Mouse (Mus musculus): ENCODE measurements around the gene Clrn2. TPM values are rescaled to one million over a fixed set of nuclear protein-coding genes. Genes with fewer than 3 reads are reported as not detected.

Clrn2 gene
- 0.39 TPM in 1 of 2 replicates, not detected in the other for polyA plus RNA-seq (2014; fragmentation: Nextera tagmentation; extraction: Ambion mirVana)

GRCm38 (mm10) chr5:45453451-45453850, at the start of gene Clrn2:
Gene Clrn2 (plus strand): TSS chr5:45453751.
- Histone ChIP-seq H3K36me3 (ENCODE audit: control insufficient read depth, insufficient read depth, low read length) (no peaks in the 10 kb centered on the region), H3K4me2 (ENCODE audit: low read depth, low read length, severe bottlenecking) (no peak within 1 kb of the TSS), H3K4me3 (ENCODE audit: low read depth, low read length) (no peak within 1 kb of the TSS), H3K27me3 (ENCODE audit: control insufficient read depth, insufficient read depth, low read length) (no peaks in the 10 kb centered on the region), H3K9ac (ENCODE audit: low read length) (no peak within 1 kb of the TSS), H3K4me1 (replicated peaks; ENCODE audit: control insufficient read depth, insufficient read depth, low read length) (no peaks in the 10 kb centered on the region; the same call in 1 of the 2 replicates), H3K9me3 (ENCODE audit: control insufficient read depth, low read length) (no peaks in the 10 kb centered on the region), H3K27ac (ENCODE audit: low read depth, low read length) (no peak within 1 kb of the TSS)
- ATAC-seq (replicated peaks; ENCODE audit: low FRiP score): no peak
- 79% methylated on average over 6 of the region's 6 CpGs for WGBS
- DNase-seq (ENCODE audit: low spot score): no peak

GRCm38 (mm10) chr5:45406129-45406528, 47.4 kb upstream of the Clrn2 start:
- WGBS: 76% methylated on average over 2 of the region's 2 CpGs
- no peak for ATAC-seq (replicated peaks; ENCODE audit: low FRiP score)
- Histone ChIP-seq H3K36me3 (ENCODE audit: control insufficient read depth, insufficient read depth, low read length) (no peaks in the 10 kb centered on the region), H3K27ac (ENCODE audit: low read depth, low read length) (no peak overlapping the region), H3K4me3 (ENCODE audit: low read depth, low read length) (no peak overlapping the region), H3K9me3 (ENCODE audit: control insufficient read depth, low read length) (no peaks in the 10 kb centered on the region), H3K27me3 (ENCODE audit: control insufficient read depth, insufficient read depth, low read length) (no peaks in the 10 kb centered on the region), H3K9ac (ENCODE audit: low read length) (no peak overlapping the region), H3K4me1 (replicated peaks; ENCODE audit: control insufficient read depth, insufficient read depth, low read length) (no peaks in the 10 kb centered on the region), H3K4me2 (ENCODE audit: low read depth, low read length, severe bottlenecking) (no peak overlapping the region)
- no peak for DNase-seq (ENCODE audit: low spot score)

- DNase-seq (ENCODE audit: low spot score) (no peak), ATAC-seq (replicated peaks; ENCODE audit: low FRiP score) (no peak)
- H3K27me3 ChIP-seq (ENCODE audit: control insufficient read depth, insufficient read depth, low read length): no peaks in the 10 kb centered on the region
- no peak overlapping the region for H3K9ac ChIP-seq (ENCODE audit: low read length)
- no peaks in the 10 kb centered on the region for H3K4me1 ChIP-seq (replicated peaks; ENCODE audit: control insufficient read depth, insufficient read depth, low read length)
- no peak overlapping the region for H3K27ac ChIP-seq (ENCODE audit: low read depth, low read length)
- no peak overlapping the region for H3K4me3 ChIP-seq (ENCODE audit: low read depth, low read length)
- no peaks in the 10 kb centered on the region for H3K36me3 ChIP-seq (ENCODE audit: control insufficient read depth, insufficient read depth, low read length)
- H3K9me3 ChIP-seq (ENCODE audit: control insufficient read depth, low read length): no peaks in the 10 kb centered on the region
- H3K4me2 ChIP-seq (ENCODE audit: low read depth, low read length, severe bottlenecking): no peak overlapping the region
- 92% methylated on average over 3 of the region's 3 CpGs for WGBS
Observed at GRCm38 (mm10) chr5:45416478-45416877, 37.1 kb upstream of the Clrn2 start.

- WGBS: 74% methylated on average over 3 of the region's 3 CpGs
Observed at GRCm38 (mm10) chr5:45417859-45418443, 35.6 kb upstream of the Clrn2 start.

GRCm38 (mm10) chr5:45419841-45420638, 33.5 kb upstream of the Clrn2 start:
- DNase-seq (ENCODE audit: low spot score) (peak; percentile 56), ATAC-seq (replicated peaks; ENCODE audit: low FRiP score) (peak; percentile 37; the same call in 1 of the 2 replicates)
- H3K9ac ChIP-seq (ENCODE audit: low read length): no peak overlapping the region
- H3K4me3 ChIP-seq (ENCODE audit: low read depth, low read length): no peak overlapping the region
- H3K9me3 ChIP-seq (ENCODE audit: control insufficient read depth, low read length): no peaks in the 10 kb centered on the region
- no peak overlapping the region for H3K4me2 ChIP-seq (ENCODE audit: low read depth, low read length, severe bottlenecking)
- H3K27me3 ChIP-seq (ENCODE audit: control insufficient read depth, insufficient read depth, low read length): no peaks in the 10 kb centered on the region
- WGBS: 77% methylated on average over 8 of the region's 10 CpGs
- H3K36me3 ChIP-seq (ENCODE audit: control insufficient read depth, insufficient read depth, low read length): no peaks in the 10 kb centered on the region
- H3K27ac ChIP-seq (ENCODE audit: low read depth, low read length): no peak overlapping the region
- H3K4me1 ChIP-seq (replicated peaks; ENCODE audit: control insufficient read depth, insufficient read depth, low read length): no peaks in the 10 kb centered on the region

More at GRCm38 (mm10) chr5:45417859-45418443, 35.6 kb upstream of the Clrn2 start:
- H3K4me3 ChIP-seq (ENCODE audit: low read depth, low read length): no peak overlapping the region
- no peak overlapping the region for H3K9ac ChIP-seq (ENCODE audit: low read length)
- H3K4me1 ChIP-seq (replicated peaks; ENCODE audit: control insufficient read depth, insufficient read depth, low read length): no peaks in the 10 kb centered on the region
- no peak overlapping the region for H3K27ac ChIP-seq (ENCODE audit: low read depth, low read length)
- no peak for DNase-seq (ENCODE audit: low spot score)
- ATAC-seq (replicated peaks; ENCODE audit: low FRiP score): no peak
- no peak overlapping the region for H3K4me2 ChIP-seq (ENCODE audit: low read depth, low read length, severe bottlenecking)
- no peaks in the 10 kb centered on the region for H3K36me3 ChIP-seq (ENCODE audit: control insufficient read depth, insufficient read depth, low read length)
- H3K27me3 ChIP-seq (ENCODE audit: control insufficient read depth, insufficient read depth, low read length): no peaks in the 10 kb centered on the region
- H3K9me3 ChIP-seq (ENCODE audit: control insufficient read depth, low read length): no peaks in the 10 kb centered on the region

GRCm38 (mm10) chr5:45421881-45422844, 31.4 kb upstream of the Clrn2 start:
- no peak for DNase-seq (ENCODE audit: low spot score)
- H3K36me3 ChIP-seq (ENCODE audit: control insufficient read depth, insufficient read depth, low read length): no peaks in the 10 kb centered on the region
- 75% methylated on average over 12 of the region's 12 CpGs for WGBS

GRCm38 (mm10) chr5:45424021-45424886, 29.3 kb upstream of the Clrn2 start:
- Histone ChIP-seq H3K27me3 (ENCODE audit: control insufficient read depth, insufficient read depth, low read length) (no peaks in the 10 kb centered on the region), H3K36me3 (ENCODE audit: control insufficient read depth, insufficient read depth, low read length) (no peaks in the 10 kb centered on the region), H3K9ac (ENCODE audit: low read length) (no peak overlapping the region), H3K4me3 (ENCODE audit: low read depth, low read length) (no peak overlapping the region), H3K4me1 (replicated peaks; ENCODE audit: control insufficient read depth, insufficient read depth, low read length) (no peaks in the 10 kb centered on the region), H3K27ac (ENCODE audit: low read depth, low read length) (no peak overlapping the region), H3K4me2 (ENCODE audit: low read depth, low read length, severe bottlenecking) (no peak overlapping the region), H3K9me3 (ENCODE audit: control insufficient read depth, low read length) (no peaks in the 10 kb centered on the region)
- DNase-seq (ENCODE audit: low spot score) (peak; percentile 73), ATAC-seq (replicated peaks; ENCODE audit: low FRiP score) (peak; percentile 88)
- WGBS: 46% methylated on average over 8 of the region's 8 CpGs

More at GRCm38 (mm10) chr5:45421881-45422844, 31.4 kb upstream of the Clrn2 start:
- Histone ChIP-seq H3K27me3 (ENCODE audit: control insufficient read depth, insufficient read depth, low read length) (no peaks in the 10 kb centered on the region), H3K4me1 (replicated peaks; ENCODE audit: control insufficient read depth, insufficient read depth, low read length) (no peaks in the 10 kb centered on the region), H3K27ac (ENCODE audit: low read depth, low read length) (no peak overlapping the region), H3K9me3 (ENCODE audit: control insufficient read depth, low read length) (no peaks in the 10 kb centered on the region), H3K4me2 (ENCODE audit: low read depth, low read length, severe bottlenecking) (no peak overlapping the region), H3K9ac (ENCODE audit: low read length) (no peak overlapping the region), H3K4me3 (ENCODE audit: low read depth, low read length) (no peak overlapping the region)
- no peak for ATAC-seq (replicated peaks; ENCODE audit: low FRiP score)

Data from forebrain, embryonic 11.5 days (tissue).